Mouse (Mus musculus) large intestine, adult 2 months (tissue): Measurements from ENCODE around the gene F10. TPM values are rescaled to one million over a fixed set of nuclear protein-coding genes. Genes with fewer than 3 reads are reported as not detected.
"Not testable (repeated sequence)": the region's sequence is repeated elsewhere in the genome, so short reads cannot be mapped to it uniquely, and the experiment has no call there.

Source experiments
- DNase-seq: peaks from one replicate; pipeline ENCODE4 v3.0.0-alpha.2; 2012; ENCODE audit warnings: low read depth, low spot score
- WGBS: fragments of 180-500 bp; shearing (Covaris S2); methylation state at CpG from one replicate; pipeline ENCODE4 v1.1.7; 2018; 5-methylcytosine and 5-hydroxymethylcytosine counted together
- polyA plus RNA-seq: library from polyadenylated mRNA; depleted of rRNA; stranded (reverse); fragments of >200 nt; gene quantifications from 2 replicates; pipeline ENCODE4 v1.2.3, GENCODE M21; 2012; rRNA removed

The F10 gene
- polyA plus RNA-seq, 1 experiment = 0.05 TPM

DNA sequence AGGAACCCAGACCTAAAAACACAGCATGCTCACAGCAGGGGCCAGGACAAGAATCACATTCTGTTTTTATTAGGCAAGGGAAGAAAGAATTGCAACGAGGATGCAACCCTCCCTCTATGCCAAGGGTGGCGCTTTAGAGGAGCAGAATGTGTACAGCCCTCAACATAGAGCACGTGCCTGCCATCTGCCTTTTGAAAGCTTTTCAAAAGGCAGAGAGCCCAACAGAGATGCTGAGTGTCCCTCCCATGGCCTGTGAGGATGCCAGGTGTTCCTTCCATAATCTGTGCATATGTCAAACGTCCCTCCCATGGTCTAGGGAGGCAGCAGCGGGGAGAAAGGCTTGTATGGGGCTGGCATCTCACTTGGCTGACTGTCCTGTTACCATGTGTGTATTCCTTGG is 10.5 kb downstream of the F10 start:
- no peak for DNase-seq
- 51% methylated on average over 5 of the region's 5 CpGs for WGBS

DNA sequence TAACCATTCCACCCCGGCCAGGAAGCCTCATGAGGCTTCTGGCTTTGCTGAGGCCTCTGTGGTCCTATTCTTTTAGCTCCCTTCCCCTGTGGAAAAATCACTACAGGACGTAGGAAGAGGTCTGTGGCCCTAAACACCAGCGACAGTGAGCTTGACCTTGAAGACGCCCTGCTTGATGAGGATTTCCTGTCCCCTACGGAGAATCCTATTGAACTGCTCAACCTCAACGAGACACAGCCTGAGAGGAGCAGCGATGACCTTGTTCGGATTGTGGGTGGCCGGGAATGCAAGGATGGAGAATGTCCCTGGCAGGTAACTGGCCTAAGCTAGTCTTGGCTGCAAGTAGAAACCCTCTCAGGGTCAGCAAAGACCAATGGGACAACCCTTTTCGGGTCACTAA is 13.4 kb downstream of the F10 start:
- DNase-seq = no peak
- WGBS = 83% methylated on average over 10 of the region's 10 CpGs

GRCm38 (mm10) chr8:13057351-13057750 is 20.2 kb downstream of the F10 start:
- 48% methylated on average over 4 of the region's 4 CpGs for WGBS
- DNase-seq = no peak

DNA sequence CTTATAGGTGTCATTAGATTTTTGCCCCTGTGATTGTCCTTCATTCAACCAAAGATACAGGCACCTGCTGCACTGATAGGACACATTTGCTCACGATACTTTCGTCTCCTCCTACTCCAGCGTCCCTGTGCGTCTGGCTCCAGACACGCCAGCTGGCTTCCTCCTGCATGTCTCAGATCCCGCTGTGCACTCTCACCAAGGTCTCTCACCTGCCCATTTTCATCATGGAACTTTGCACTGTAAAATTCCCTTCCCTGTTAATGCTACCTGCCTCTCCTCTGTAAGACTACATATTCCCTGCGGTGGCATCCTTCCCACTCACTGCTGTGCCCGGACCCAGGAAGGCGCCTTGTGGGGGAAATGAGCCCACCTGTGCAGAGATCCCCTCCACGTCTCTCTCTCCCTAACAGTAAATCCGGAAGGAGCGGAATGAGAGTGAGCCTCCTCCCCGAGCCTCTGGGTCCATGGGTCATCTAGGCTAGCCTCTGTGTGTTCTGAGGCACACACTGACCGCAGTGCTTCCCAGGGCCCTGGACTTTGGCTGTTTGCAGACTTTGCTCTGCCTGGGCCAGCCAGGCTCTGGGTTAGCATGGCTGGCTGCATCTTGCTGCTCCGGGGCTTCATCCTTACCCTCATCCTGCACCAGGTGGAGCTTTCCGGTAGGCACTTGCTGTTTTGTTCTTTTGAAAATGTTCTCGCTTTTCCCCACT is 23.5 kb downstream of the F10 start, which contains the start of gene Proz:
Gene Proz, plus strand, starts transcription at position 474 of the 710 bp plus-strand sequence.
- WGBS = 45% methylated on average over 17 of the region's 17 CpGs

GRCm38 (mm10) chr8:13063112-13063511 is 26.0 kb downstream of the F10 start:
- 31% methylated on average over 16 of the region's 16 CpGs for WGBS
- peak; percentile 25 for DNase-seq

More for the DNA sequence above, 23.5 kb downstream of the F10 start, which contains the start of gene Proz:
- DNase-seq = peak; percentile 25

DNA sequence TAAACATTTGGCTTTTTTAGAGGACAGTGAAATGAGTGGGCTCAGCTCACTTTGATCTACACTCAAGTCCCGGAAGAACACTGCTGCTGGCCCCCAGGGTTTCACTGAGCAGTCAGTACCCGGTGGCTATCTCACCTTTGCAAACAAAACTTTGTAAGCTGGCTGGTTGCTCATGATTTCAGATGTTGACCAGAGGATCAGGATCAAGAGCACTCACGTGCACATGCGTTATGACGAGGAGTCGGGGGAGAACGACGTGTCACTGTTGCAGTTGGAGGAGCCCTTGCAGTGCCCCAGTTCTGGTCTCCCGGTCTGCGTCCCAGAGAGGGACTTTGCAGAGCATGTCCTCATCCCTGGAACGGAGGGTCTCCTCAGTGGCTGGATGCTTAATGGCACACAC is 36.1 kb downstream of the F10 start:
- 89% methylated on average over 11 of the region's 11 CpGs for WGBS
- DNase-seq = no peak

GRCm38 (mm10) chr8:13075044-13075443 is 37.9 kb downstream of the F10 start:
- 90% methylated on average over 8 of the region's 8 CpGs for WGBS
- no peak for DNase-seq

GRCm38 (mm10) chr8:13075579-13075978 is 38.5 kb downstream of the F10 start:
- 100% methylated on average over 1 of the region's 1 CpGs for WGBS
- DNase-seq = not testable (repeated sequence)

- WGBS = 85% methylated on average over 7 of the region's 7 CpGs
- DNase-seq = no peak
Observed at GRCm38 (mm10) chr8:13077542-13077941, 40.4 kb downstream of the F10 start.

DNA sequence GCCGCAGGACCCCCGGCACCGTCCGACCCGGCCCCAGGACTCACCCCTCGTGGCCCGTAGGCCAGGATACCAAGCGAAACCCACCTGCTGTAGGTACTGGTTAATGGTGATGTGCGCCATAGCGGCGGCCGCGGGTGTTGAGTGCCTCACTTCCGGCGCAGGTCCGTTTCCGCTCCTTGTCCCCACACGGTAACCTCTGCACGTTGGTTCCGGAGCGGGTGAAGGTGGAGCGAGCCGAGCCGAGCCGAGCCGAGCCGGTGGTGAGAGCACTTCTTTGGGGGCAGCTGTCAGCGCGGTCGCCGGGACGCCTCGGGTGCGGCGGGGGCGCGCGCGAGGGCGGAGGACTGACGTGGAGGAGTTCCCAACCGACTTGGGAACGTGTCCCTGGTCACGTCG is 67.6 kb downstream of the F10 start:
- DNase-seq = peak; percentile 56
- 1% methylated on average over 45 of the region's 45 CpGs for WGBS

GRCm38 (mm10) chr8:13105087-13105881 is 68.2 kb downstream of the F10 start, which contains the start of the genes Pcid2 and Cul4a:
Gene Pcid2 (minus strand): TSS chr8:13105459.
Gene Cul4a (plus strand): TSS chr8:13105621.
- DNase-seq = peak; percentile 88
- WGBS = under 1% methylated on average over 85 of the region's 87 CpGs

DNA sequence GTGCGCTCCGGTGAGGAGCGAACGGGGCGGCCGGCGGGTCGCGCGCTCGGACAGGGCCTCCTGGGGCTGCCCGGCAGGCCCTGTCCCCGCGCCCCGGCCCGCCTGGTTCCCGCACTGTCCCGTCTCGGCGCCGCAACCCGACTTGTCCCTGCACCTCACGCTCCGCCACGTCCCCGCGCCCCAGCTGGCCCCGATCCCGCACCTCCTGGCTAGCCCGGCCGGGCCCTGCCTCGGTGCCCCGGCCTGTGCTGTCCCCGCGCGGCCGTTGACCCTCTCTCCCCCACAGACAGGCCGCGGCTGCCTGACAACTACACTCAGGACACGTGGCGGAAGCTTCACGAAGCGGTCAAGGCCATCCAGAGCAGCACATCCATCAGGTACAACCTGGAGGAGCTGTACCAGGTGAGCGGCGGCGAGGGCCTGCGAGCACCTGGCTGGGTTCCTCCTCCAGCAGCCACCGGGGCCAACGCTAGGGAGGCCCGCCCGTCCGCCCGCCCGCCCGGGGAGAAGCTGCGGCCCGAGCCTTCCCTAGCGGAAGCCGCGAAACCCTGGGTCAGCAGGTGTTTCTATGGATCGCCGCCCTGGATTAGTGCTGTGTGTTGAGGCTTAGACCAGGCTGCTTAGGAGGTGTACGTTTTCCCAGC is 68.9 kb downstream of the F10 start:
- no peak for DNase-seq
- under 1% methylated on average over 63 of the region's 63 CpGs for WGBS

Other genes with a start within 250 kb of the F10 start
- 14.1 TPM in 2 replicates for gene Mcf2l, start 163.5 kb upstream of the F10 start, polyA plus RNA-seq
- gene F7, start 11.3 kb upstream of the F10 start, polyA plus RNA-seq = 0.12 and 0.23 TPM in 2 replicates
- 4.2 and 8.8 TPM in 2 replicates for gene Proz, start 23.6 kb downstream of the F10 start, polyA plus RNA-seq
- 18.2 and 18.7 TPM in 2 replicates for gene Pcid2, start 68.2 kb downstream of the F10 start, polyA plus RNA-seq
- gene Cul4a, start 68.3 kb downstream of the F10 start, polyA plus RNA-seq = 24.2 and 30.9 TPM in 2 replicates
- gene Lamp1, start 121.9 kb downstream of the F10 start, polyA plus RNA-seq = 411 and 537 TPM in 2 replicates
- gene Grtp1, start 163.3 kb downstream of the F10 start, polyA plus RNA-seq = 67.3 and 69.4 TPM in 2 replicates
- not detected in 2 replicates for gene Adprhl1, start 216.9 kb downstream of the F10 start, polyA plus RNA-seq